Mouse (Mus musculus) embryonic facial prominence, embryonic 14.5 days (tissue): ENCODE results near the gene Cblb. TPM values are rescaled to one million over a fixed set of nuclear protein-coding genes. Genes with fewer than 3 reads are reported as not detected.

ENCODE experiments used
- ATAC-seq: fragments of 200-750 bp; cut with Nextera tagmentation; 2 replicates; pipeline ENCODE4 v1.8.0; 2017; ENCODE audit warnings: low read depth, moderate number of reproducible peaks, moderate TSS enrichment
- DNase-seq: peaks from one replicate; pipeline ENCODE4 v3.0.0-alpha.2; 2015; ENCODE audit warnings: low spot score
- H3K27ac ChIP-seq: fragments of 300-500 bp; sonication (generic); replicated peaks from 2 replicates; pipeline ENCODE4 v1.5.1; 2014; ENCODE audit warnings: low read depth, mild to moderate bottlenecking, low read length, moderate library complexity
- H3K27me3 ChIP-seq: fragments of 300-500 bp; sonication (generic); replicated peaks from 2 replicates; pipeline ENCODE4 v1.6.1; 2014; ENCODE audit warnings: low read length; ENCODE audit not compliant: control insufficient read depth, insufficient read depth
- H3K36me3 ChIP-seq: fragments of 300-500 bp; sonication (generic); 2 replicates; pipeline ENCODE4 v1.6.1; 2014; ENCODE audit warnings: low read length, mixed read lengths; ENCODE audit not compliant: control insufficient read depth, insufficient read depth
- H3K4me1 ChIP-seq: fragments of 300-500 bp; sonication (generic); 2 replicates; pipeline ENCODE4 v1.6.1; 2014; ENCODE audit warnings: antibody characterized with exemption, low read length; ENCODE audit not compliant: control insufficient read depth, insufficient read depth
- H3K4me2 ChIP-seq: fragments of 300-500 bp; sonication (generic); 2 replicates; pipeline ENCODE4 v1.6.1; 2014; ENCODE audit warnings: low read depth, mild to moderate bottlenecking, low read length, moderate library complexity, mixed read lengths
- H3K4me3 ChIP-seq: fragments of 300-500 bp; sonication (generic); 2 replicates; pipeline ENCODE4 v1.5.1; 2014; ENCODE audit warnings: low read depth, mild to moderate bottlenecking, low read length
- H3K9ac ChIP-seq: fragments of 300-500 bp; sonication (generic); 2 replicates; pipeline ENCODE4 v1.6.1; 2014; ENCODE audit warnings: low read depth, mild to moderate bottlenecking, low read length, moderate library complexity, mixed read lengths
- H3K9me3 ChIP-seq: fragments of 300-500 bp; sonication (generic); 2 replicates; pipeline ENCODE4 v1.6.1; 2016; ENCODE audit warnings: low read length; ENCODE audit not compliant: control insufficient read depth
- WGBS: fragments of 180-500 bp; shearing (Covaris S2); extraction: QIAGEN DNeasy Blood & Tissue Kit; methylation state at CpG from one replicate; pipeline ENCODE4 v1.1.7; 2014; 5-methylcytosine and 5-hydroxymethylcytosine counted together
- polyA plus RNA-seq: library from polyadenylated mRNA; unstranded; fragments of >200 nt; fragmentation: Nextera tagmentation; extraction: Ambion mirVana; gene quantifications from 2 replicates; pipeline ENCODE4 v1.2.1, GENCODE M21; 2014

The Cblb gene
- polyA plus RNA-seq, 1 experiment from 2014 or later, result 18.6 TPM

DNA sequence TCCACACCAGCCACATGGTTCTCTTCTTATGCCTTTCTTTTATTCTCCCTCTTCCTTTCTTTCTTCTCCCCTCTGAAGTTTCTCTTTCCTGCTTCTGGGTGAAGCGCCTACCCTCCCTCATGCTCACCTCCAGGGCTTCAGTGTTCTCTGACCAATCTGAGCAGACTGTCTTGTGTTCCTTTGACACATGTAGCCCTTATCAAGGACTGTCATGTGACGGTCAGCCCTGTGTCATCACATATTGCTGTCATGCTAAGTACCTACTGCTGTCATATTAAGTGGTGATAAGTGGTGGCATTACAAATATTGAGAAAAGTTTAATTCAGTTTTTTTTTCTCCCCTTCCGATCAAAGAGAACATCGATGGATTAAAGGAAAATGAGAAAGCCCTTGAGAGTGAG is 28.5 kb downstream of the Cblb start:
- H3K4me3 ChIP-seq, result no peak overlapping the region
- H3K9ac ChIP-seq, result no peak overlapping the region
- H3K27me3 ChIP-seq, result no peaks in the 10 kb centered on the region
- no peak for ATAC-seq
- H3K4me2 ChIP-seq, result no peak overlapping the region
- H3K36me3 ChIP-seq, result 0 out of 2 replicates have a peak, but pooled peaks cover 4% of the 10 kb centered on the region
- WGBS, result 73% methylated on average over 4 of the region's 4 CpGs
- H3K9me3 ChIP-seq, result no peaks in the 10 kb centered on the region
- peaks cover 29% of the 10 kb centered on the region for H3K4me1 ChIP-seq
- H3K27ac ChIP-seq, result no peak overlapping the region
- no peak for DNase-seq

DNA sequence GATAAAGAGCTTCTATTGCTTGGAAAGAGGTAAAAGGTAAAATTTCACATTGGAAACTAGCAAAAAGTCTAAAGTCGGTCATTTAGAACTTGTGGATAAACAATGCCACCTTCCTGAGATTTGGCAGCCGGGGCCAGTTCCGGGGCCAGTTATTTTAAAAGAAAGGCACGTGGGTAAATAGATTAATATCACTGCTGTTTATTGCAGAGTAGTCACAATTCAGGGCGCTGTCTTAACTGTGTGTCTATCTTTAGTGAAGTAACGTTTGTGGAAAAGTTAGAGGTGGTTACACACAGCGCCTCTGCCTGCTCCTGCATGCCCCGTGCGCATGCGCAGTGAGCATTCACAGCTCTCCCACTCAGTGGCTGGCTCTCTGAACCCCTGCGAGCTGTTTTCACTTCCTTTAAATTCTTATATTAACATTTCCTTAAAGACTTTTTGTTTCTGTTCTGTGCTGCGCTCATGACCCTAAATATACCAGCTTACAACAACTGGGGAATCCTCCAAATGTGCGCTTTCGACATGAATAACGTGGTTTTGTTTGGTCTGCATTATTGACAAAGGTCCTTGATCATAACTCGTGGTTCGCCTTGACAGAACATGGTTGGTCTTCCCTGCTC is 29.2 kb downstream of the Cblb start:
- 66% methylated on average over 17 of the region's 17 CpGs for WGBS
- Histone ChIP-seq H3K27me3 (no peaks in the 10 kb centered on the region), H3K27ac (no peak overlapping the region), H3K4me2 (no peak overlapping the region), H3K36me3 (0 out of 2 replicates have a peak, but pooled peaks cover 4% of the 10 kb centered on the region), H3K4me3 (no peak overlapping the region), H3K4me1 (peaks cover 29% of the 10 kb centered on the region), H3K9ac (no peak overlapping the region), H3K9me3 (no peaks in the 10 kb centered on the region)
- no peak for ATAC-seq
- no peak for DNase-seq

DNA sequence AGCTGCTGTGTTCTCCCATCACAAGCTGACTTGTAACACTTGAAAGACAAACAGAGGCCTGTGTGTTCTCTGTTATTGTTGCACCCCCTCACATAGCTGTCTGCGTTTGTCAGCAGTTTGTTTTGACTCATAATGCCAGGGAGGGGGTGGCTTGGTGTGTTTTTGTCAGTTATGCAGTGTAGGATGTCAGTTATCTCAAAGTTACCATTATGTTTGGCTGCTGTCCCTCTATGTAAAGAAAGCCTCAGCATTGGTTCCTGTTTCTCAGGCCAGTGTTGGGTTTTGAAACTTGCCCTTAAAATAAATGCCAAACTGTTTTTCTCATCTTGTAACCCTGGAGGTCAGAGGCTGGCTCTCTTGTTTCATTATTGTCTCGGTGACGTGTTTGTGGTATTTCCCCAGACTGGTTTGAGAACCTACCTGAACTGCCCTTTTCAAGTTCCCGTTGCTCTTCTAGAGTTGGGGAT is 30.0 kb downstream of the Cblb start:
- ATAC-seq (peak; percentile 30; the same call in 1 of the 2 replicates), DNase-seq (peak; percentile 56)
- peaks cover 29% of the 10 kb centered on the region for H3K4me1 ChIP-seq
- no peak overlapping the region for H3K4me3 ChIP-seq
- no peaks in the 10 kb centered on the region for H3K9me3 ChIP-seq
- H3K4me2 ChIP-seq, result no peak overlapping the region
- 0 out of 2 replicates have a peak, but pooled peaks cover 4% of the 10 kb centered on the region for H3K36me3 ChIP-seq
- 35% methylated on average over 4 of the region's 4 CpGs for WGBS
- no peak overlapping the region; the same call in 1 of the 2 replicates for H3K27ac ChIP-seq
- no peak overlapping the region for H3K9ac ChIP-seq
- H3K27me3 ChIP-seq, result no peaks in the 10 kb centered on the region

DNA sequence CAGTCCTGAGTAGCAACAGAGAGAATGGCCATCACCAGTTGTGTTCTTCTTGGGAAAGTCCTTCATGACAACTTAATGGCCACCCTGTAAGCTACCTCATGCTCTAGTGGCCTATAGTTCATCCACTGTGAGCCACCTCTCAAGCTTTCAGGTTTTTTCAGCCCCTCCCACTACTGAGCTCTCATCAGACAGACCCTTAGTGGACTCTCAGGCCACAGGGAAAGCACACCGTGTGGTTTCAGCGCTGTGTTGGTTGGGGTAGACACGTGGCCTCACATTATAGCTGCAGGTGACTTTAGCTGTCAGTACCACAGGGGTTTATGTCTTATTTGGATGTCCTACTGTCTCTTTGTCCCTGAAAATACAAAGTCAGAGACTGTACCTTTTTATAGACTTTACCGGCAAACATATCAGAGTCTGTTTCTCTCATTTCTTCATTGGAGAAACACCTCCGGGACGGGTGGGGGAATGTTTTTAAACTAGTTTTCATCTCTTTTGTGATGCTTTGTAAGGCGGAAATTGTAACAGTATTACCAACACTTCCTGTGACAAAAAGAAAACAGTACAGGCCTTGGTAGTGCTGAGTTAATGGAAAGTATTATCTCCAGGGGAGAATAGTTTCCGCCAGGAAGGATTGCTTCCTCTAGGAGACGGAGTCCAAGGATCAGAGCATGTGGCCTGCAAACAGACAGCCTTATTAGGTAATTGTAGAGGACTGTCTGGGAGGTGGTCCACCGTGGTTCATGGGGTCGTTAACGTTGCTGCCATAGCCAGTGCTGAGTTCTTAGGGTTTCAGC is 33.5 kb downstream of the Cblb start:
- no peaks in the 10 kb centered on the region for H3K9me3 ChIP-seq
- ATAC-seq (no peak; the same call in 1 of the 2 replicates), DNase-seq (no peak)
- H3K4me2 ChIP-seq, result no peak overlapping the region
- H3K36me3 ChIP-seq, result no peaks in the 10 kb centered on the region
- 67% methylated on average over 12 of the region's 12 CpGs for WGBS
- peaks cover 28% of the 10 kb centered on the region for H3K4me1 ChIP-seq
- 0 out of 2 replicates have a peak overlapping the region, but pooled peaks have one; percentile 12 for H3K27ac ChIP-seq
- no peaks in the 10 kb centered on the region for H3K27me3 ChIP-seq
- H3K4me3 ChIP-seq, result no peak overlapping the region
- H3K9ac ChIP-seq, result no peak overlapping the region

DNA sequence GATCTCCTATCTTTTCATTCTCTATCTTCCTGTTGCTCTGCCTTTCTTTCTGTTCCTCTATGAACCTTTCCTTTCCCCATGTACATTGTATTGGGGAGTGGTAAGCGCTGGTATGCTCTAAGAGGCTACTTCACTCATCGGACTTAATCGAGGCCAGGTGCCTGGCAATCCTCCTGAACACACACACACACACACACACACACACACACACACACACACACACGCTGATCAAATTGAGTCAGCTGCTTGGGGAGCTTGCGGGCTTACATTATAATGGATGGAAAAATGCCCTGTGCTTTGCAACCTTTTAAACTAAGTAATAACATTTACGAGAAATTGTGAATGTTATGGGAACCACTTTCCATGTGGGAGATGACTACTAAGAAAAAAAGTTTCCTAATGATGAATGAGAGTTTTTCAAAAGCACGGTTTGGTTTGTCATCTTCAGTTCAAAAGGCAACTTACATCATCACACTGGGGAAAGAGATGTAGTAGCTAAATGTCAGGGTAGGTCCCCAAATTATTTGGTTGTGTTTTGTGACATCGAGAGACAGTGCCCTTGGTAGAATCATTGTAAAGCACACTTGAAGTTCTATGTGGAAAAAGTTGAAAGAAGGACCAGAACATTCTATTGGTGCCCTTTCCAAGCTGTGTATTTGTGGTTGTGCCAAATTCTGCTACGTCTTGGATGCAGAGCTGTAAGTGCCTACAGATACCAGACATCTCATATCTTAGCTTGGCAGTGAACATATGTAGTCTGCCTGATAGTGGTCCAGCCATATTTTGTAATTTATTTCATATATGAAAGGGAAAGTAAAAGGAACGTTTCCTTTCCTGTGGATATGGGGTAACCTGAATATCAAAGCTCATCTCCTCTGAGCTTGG is 36.8 kb downstream of the Cblb start:
- Histone ChIP-seq H3K27ac (no peak overlapping the region), H3K9ac (no peak overlapping the region), H3K4me2 (no peak overlapping the region), H3K36me3 (no peaks in the 10 kb centered on the region), H3K4me1 (peaks cover 6% of the 10 kb centered on the region; the same call in 1 of the 2 replicates), H3K27me3 (no peaks in the 10 kb centered on the region), H3K9me3 (no peaks in the 10 kb centered on the region), H3K4me3 (no peak overlapping the region)
- 0 out of 2 replicates have a peak, but pooled peaks have one; percentile 31 for ATAC-seq
- WGBS, result 57% methylated on average over 10 of the region's 10 CpGs
- peak; percentile 57 for DNase-seq

DNA sequence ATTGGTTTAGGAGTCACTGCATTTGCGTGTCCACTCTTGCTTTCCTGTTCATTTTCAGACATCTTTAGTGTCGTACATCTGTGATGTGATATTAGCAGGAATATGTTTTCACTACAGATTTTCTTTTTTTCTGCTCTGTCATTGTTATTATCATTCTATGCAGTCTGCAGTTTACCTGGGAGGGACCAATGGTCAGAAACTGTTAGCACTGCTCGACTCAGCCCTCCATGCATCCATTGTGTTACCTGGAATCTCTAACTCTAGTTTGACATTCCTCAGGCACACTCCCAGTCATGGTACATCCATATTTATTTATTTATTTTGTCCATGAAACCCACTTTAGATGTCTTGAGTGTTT is 37.5 kb downstream of the Cblb start:
- no peak for DNase-seq
- Histone ChIP-seq H3K9me3 (no peaks in the 10 kb centered on the region), H3K36me3 (no peaks in the 10 kb centered on the region), H3K4me3 (no peak overlapping the region), H3K27me3 (no peaks in the 10 kb centered on the region), H3K4me1 (peaks cover 6% of the 10 kb centered on the region; the same call in 1 of the 2 replicates), H3K4me2 (no peak overlapping the region), H3K27ac (no peak overlapping the region), H3K9ac (no peak overlapping the region)
- ATAC-seq, result no peak
- 84% methylated on average over 3 of the region's 3 CpGs for WGBS

DNA sequence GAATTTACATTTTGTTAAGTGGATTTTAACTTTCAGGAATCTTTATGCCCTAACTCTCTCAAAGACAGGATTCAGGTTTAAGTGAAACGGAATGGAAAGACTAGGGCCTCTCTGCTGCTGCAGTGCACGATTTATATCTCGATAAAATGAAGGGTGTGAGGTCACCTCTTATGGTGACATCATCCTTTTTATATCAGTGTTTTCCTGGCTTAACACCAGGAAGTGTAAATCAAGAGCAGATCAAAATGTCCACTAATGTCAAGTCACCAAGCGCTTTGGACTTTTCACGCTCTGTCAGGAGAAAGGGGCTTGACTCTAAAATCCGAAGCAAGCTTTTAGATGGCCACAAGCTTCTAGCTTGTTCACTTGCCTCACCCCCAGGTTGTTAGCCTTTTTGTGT is 38.6 kb downstream of the Cblb start:
- no peaks in the 10 kb centered on the region for H3K27me3 ChIP-seq
- H3K9ac ChIP-seq, result no peak overlapping the region
- DNase-seq, result no peak
- no peak for ATAC-seq
- H3K4me3 ChIP-seq, result no peak overlapping the region
- H3K4me2 ChIP-seq, result no peak overlapping the region
- H3K36me3 ChIP-seq, result no peaks in the 10 kb centered on the region
- WGBS, result 84% methylated on average over 6 of the region's 6 CpGs
- H3K27ac ChIP-seq, result no peak overlapping the region
- no peaks in the 10 kb centered on the region for H3K9me3 ChIP-seq
- H3K4me1 ChIP-seq, result peaks cover 6% of the 10 kb centered on the region; the same call in 1 of the 2 replicates

- ATAC-seq (no peak), DNase-seq (no peak)
- no peaks in the 10 kb centered on the region for H3K27me3 ChIP-seq
- no peak overlapping the region for H3K4me3 ChIP-seq
- H3K9me3 ChIP-seq, result no peaks in the 10 kb centered on the region
- 92% methylated on average over 5 of the region's 5 CpGs for WGBS
- H3K9ac ChIP-seq, result no peak overlapping the region
- no peak overlapping the region for H3K4me2 ChIP-seq
- H3K27ac ChIP-seq, result no peak overlapping the region
- no peaks in the 10 kb centered on the region for H3K36me3 ChIP-seq
- H3K4me1 ChIP-seq, result peaks cover 6% of the 10 kb centered on the region; the same call in 1 of the 2 replicates
These were observed 39.1 kb downstream of the Cblb start for GRCm38 (mm10) chr16:52070128-52070527.
